Mouse (Mus musculus): ENCODE measurements at regions not wholly inside any gene's neighbourhood (a gene's known extent, or its start where the extent isn't known, plus 50 kb on each side); places are given as distances from the start of the nearest gene placed in this dataset.

DNA sequence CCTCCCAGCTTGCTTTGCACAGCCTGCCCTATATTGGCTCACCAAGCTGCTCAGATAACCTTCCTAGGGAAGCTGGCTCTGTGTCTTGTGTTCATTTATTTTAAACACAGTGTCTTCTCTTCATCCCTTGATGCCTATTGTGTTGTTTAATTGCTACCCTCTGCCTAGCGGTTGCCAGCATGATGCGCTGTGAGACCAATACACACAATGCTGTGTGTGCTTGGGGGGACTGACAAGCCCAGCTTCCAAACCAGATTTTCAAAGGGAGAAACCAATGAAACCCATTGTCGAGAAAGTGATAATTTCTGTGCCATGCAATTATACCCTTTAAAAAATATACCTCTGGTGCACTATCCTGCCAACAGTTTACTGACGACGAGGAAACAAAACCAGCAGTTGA, 247.8 kb downstream of the Nuf2 start:
- Histone ChIP-seq H3K79me2 (ENCODE audit: control insufficient read depth, insufficient read depth, low read length, poor library complexity) (no peaks in the 10 kb centered on the region), H3K27me3 (ENCODE audit: control insufficient read depth in 1 of 2, insufficient read depth in 2 of 2, low read length in 2 of 2) (no peaks in the 10 kb centered on the region), H3K4me3 (ENCODE audit: control insufficient read depth in 1 of 2, insufficient read depth in 1 of 2, low read depth in 2 of 2, low read length in 2 of 2) (no peak overlapping the region), H3K27ac (ENCODE audit: control insufficient read depth, low read depth, low read length) (no peak overlapping the region), H3K9ac (ENCODE audit: control insufficient read depth, low read depth, low read length, poor library complexity, severe bottlenecking) (no peak overlapping the region), H3K4me1 (ENCODE audit: control insufficient read depth in 1 of 2, insufficient read depth in 2 of 2, low read length in 2 of 2) (no peaks in the 10 kb centered on the region), H3K9me3 (replicated peaks; ENCODE audit: insufficient read depth, low read length) (no peaks in the 10 kb centered on the region), H3K36me3 (ENCODE audit: control insufficient read depth in 1 of 2, insufficient read depth in 2 of 2, low read length in 2 of 2) (no peaks in the 10 kb centered on the region)
- no peak for TF ChIP-seq TAL1 (IDR thresholded peaks at IDR 0.05; ENCODE audit: low read length)
- no peak for TF ChIP-seq E2F4 (IDR thresholded peaks at IDR 0.05; ENCODE audit: borderline replicate concordance, low read depth, low read length)
- no peak for TF ChIP-seq USF2 (IDR thresholded peaks at IDR 0.05; ENCODE audit: borderline replicate concordance in 1 of 2, insufficient read depth in 1 of 2, low read depth in 1 of 2, low read length in 2 of 2)
- no peak for TF ChIP-seq MAFK (IDR thresholded peaks at IDR 0.05; ENCODE audit: borderline replicate concordance, low read depth, low read length)
- no peak for TF ChIP-seq MEF2A (IDR thresholded peaks at IDR 0.05; ENCODE audit: extremely low read depth, insufficient replicate concordance, low read depth, low read length, poor library complexity, severe bottlenecking)
- TF ChIP-seq MXI1 (IDR thresholded peaks at IDR 0.05; ENCODE audit: low read depth, low read length): no peak
- no peak for TF ChIP-seq RCOR1 (IDR thresholded peaks at IDR 0.05; ENCODE audit: low read depth, low read length)
- no peak for TF ChIP-seq MYC (IDR thresholded peaks at IDR 0.05; ENCODE audit: low read depth, low read length)
- no peak for TF ChIP-seq ZC3H11A (IDR thresholded peaks at IDR 0.05; ENCODE audit: low read depth, low read length)
- TF ChIP-seq TBP (IDR thresholded peaks at IDR 0.05; ENCODE audit: low read depth, low read length): no peak
- no peak for TF ChIP-seq CHD1 (IDR thresholded peaks at IDR 0.05; ENCODE audit: low read depth, low read length)
- TF ChIP-seq ZKSCAN1 (IDR thresholded peaks at IDR 0.05; ENCODE audit: low read depth, low read length): no peak
- no peak for TF ChIP-seq ZMIZ1 (IDR thresholded peaks at IDR 0.05; ENCODE audit: low read depth, low read length)
- TF ChIP-seq USF1 (IDR thresholded peaks at IDR 0.05; ENCODE audit: low read depth, low read length): no peak
- no peak for TF ChIP-seq SMC3 (IDR thresholded peaks at IDR 0.05; ENCODE audit: low read depth, low read length)
- no peak for DNase-seq (ENCODE audit: low read depth, low spot score)

DNA sequence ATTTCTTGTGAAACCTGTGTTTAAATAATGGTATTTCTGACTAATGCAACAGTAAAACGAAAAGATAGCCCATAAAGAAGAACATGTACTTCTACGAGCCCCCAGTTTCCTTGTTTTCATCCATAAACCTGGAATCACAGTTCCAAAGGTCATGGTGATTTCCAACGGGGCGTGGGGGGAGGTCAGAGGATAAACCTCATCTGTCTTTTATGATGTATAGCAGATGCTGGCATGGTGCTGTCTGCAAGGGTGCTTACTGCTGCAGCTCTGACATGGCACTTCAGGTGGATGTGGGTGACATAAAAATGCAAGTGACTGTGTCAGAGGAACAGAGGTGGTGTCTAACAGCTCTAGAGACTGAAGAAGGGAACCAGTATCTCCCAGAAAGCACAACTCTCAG, 260.5 kb downstream of the Nuf2 start:
- Histone ChIP-seq H3K27ac (ENCODE audit: control insufficient read depth, low read depth, low read length) (no peak overlapping the region), H3K79me2 (ENCODE audit: control insufficient read depth, insufficient read depth, low read length, poor library complexity) (no peaks in the 10 kb centered on the region), H3K9ac (ENCODE audit: control insufficient read depth, low read depth, low read length, poor library complexity, severe bottlenecking) (no peak overlapping the region), H3K4me1 (ENCODE audit: control insufficient read depth in 1 of 2, insufficient read depth in 2 of 2, low read length in 2 of 2) (no peaks in the 10 kb centered on the region), H3K9me3 (replicated peaks; ENCODE audit: insufficient read depth, low read length) (no peaks in the 10 kb centered on the region), H3K27me3 (ENCODE audit: control insufficient read depth in 1 of 2, insufficient read depth in 2 of 2, low read length in 2 of 2) (no peaks in the 10 kb centered on the region), H3K36me3 (ENCODE audit: control insufficient read depth in 1 of 2, insufficient read depth in 2 of 2, low read length in 2 of 2) (no peaks in the 10 kb centered on the region), H3K4me3 (ENCODE audit: control insufficient read depth in 1 of 2, insufficient read depth in 1 of 2, low read depth in 2 of 2, low read length in 2 of 2) (no peak overlapping the region)
- TF ChIP-seq MAFK (IDR thresholded peaks at IDR 0.05; ENCODE audit: borderline replicate concordance, low read depth, low read length) (no peak), EP300 (IDR thresholded peaks at IDR 0.05; ENCODE audit: low read depth in 1 of 2, low read length in 2 of 2) (no peak)
- no peak for DNase-seq (ENCODE audit: low read depth, low spot score)

Data from MEL (cell line).